Mouse (Mus musculus) embryonic fibroblast, embryonic 13.5 days (primary cell): ENCODE data around the gene Aldh1a2.

Experiments used
- CTCF ChIP-seq: IDR thresholded peaks from 2 replicates; pipeline ENCODE4 v1.5.1; 2011; ENCODE audit warnings: mild to moderate bottlenecking, control low read depth, low read length, moderate library complexity, borderline replicate concordance; ENCODE audit not compliant: insufficient read depth
- POLR2A ChIP-seq: IDR thresholded peaks from 2 replicates; pipeline ENCODE4 v1.6.1; 2011; ENCODE audit warnings: low read depth, mild to moderate bottlenecking, control low read depth, low read length, moderate library complexity

- TF ChIP-seq POLR2A (no peak), CTCF (no peak)
Observed at GRCm38 (mm10) chr9:71179276-71179896, 36.2 kb upstream of the Aldh1a2 start.
